Mouse (Mus musculus) c-Kit-positive CD71-positive TER-119-negative erythroid progenitor cells, embryonic 14.5 days (primary cell): ENCODE results near the gene Rab11fip4.

ENCODE experiments used
- DNase-seq: peaks from one replicate; pipeline ENCODE4 v3.0.0-alpha.2; 2013; ENCODE audit warnings: low read depth

The Rab11fip4 gene

DNA sequence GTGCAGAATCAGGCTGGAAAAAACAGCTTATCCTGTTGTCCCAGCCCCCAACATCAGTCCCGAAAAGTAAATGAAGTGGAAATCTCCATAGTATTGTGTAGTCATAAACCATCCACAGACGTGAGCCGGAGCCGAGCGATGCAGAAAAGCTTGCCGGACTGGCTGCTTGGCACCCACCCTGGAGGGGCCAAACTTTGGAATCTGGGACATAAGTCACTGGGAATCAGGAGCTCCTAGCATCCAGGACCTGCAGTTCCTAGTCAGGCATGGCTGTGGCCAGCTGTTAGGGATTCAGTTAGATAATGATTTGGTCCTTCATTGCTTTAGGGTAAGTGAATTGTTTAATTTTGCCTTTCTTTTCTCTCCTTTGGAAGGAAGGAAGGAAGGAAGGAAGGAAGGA, 122.2 kb downstream of the Rab11fip4 start:
- DNase-seq, result no peak

- no peak for DNase-seq
These were observed 122.7 kb downstream of the Rab11fip4 start for GRCm38 (mm10) chr11:79713678-79714077.

GRCm38 (mm10) chr11:79714082-79714742, 123.2 kb downstream of the Rab11fip4 start:
- no peak for DNase-seq

GRCm38 (mm10) chr11:79714743-79715110, 123.7 kb downstream of the Rab11fip4 start:
- no peak for DNase-seq

- no peak for DNase-seq
These were observed 124.3 kb downstream of the Rab11fip4 start for GRCm38 (mm10) chr11:79715316-79715715.

DNA sequence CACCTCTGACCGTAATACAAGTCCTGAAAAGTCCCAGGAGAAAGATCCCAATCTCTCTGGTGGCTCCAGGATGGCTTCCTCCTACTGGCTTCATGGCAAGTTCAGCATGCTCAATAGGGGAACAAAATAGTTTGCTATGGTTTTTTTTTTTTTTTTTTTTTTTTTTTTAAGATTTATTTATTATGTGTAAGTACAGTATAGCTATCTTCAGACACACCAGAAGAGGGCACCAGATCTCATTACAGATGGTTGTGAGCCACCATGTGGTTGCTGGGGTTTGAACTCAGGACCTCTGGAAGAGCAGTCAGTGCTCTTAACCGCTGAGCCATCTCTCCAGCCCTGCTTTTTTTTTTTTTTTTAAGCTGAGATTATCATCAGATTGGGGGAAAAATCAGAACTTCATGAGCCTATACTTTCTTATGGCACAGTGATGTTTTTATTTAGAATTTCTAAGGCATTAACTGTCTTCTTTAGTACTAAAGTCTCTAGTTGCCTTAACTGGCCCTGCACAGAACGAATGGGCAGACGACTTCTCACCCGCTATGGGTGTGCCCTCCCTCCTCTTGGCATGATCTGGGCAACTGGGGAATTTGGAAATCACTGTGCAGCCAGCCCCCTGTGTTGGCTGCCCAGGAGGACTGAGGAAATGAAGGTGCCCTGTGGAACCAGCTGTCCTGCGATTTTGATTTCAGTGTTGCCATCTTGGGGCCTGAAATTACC, 124.9 kb downstream of the Rab11fip4 start:
- DNase-seq, result no peak

GRCm38 (mm10) chr11:79716453-79716749, 125.4 kb downstream of the Rab11fip4 start:
- no peak for DNase-seq

DNA sequence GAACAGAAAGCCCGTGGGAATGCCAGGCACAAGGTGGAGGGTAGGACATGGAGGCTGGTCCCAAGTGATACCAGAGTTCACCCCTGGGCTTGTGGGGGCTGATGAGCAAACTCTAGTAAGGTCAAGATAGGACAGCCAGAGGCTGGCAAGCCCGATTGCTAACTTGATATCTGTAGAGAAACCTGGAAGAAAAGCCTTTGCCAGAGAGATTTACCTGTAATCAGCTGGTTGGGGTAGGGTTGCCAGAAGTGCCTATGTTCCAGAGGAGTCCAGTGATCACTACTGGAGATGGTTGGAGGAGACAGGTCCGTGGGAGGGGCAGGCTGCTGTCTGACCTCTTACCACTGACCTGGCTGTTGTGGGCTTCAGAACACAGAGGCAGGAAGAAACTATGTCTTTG, 126.3 kb downstream of the Rab11fip4 start:
- DNase-seq, result no peak

GRCm38 (mm10) chr11:79717801-79718200, 126.8 kb downstream of the Rab11fip4 start:
- no peak for DNase-seq

GRCm38 (mm10) chr11:79718202-79718601, 127.2 kb downstream of the Rab11fip4 start:
- DNase-seq, result no peak

DNA sequence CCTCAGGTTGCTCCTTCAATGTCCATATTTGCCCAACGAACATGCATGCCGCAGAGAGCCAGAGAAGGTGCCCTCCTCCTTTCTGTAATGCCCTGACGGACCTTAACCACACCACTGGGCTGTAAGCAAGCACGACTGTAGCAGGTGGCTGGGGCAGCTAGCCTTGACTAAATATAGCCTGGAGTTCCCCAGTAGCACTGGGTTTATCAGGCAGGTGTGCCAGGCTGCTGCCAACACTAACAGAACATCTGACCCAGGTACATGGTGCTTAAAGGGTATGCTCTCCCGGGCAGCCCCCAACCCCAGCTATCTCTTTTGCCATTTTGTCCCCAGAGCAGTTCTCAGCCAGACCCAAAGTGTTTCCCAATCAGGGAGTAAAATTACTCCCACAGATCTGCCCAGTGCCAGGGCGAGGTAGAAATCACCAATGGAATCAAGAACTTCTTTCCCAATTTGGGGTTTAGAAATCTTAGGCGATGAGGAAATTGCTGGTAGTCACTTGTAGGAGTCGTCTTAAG, 127.9 kb downstream of the Rab11fip4 start:
- DNase-seq, result no peak

DNA sequence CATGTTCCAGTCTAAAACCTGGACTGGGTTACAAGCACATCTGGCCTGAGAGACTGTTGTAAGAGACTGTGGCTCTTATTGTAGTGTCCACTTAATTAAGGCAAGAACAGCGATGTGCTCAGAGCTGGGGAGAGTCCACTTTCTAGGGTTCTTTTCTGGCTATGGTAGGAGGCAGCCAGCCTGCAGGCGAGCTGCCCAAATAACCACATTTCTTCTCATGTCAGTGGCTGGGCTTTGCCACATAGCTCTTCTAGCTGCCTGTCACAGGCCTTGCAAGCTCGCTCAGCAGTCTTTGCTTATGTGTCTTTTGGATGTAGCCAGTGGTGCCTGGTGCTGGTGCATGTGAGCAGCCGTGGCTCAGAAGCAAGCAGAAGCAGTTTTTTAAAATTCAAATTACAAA, 129.7 kb downstream of the Rab11fip4 start:
- DNase-seq, result no peak

DNA sequence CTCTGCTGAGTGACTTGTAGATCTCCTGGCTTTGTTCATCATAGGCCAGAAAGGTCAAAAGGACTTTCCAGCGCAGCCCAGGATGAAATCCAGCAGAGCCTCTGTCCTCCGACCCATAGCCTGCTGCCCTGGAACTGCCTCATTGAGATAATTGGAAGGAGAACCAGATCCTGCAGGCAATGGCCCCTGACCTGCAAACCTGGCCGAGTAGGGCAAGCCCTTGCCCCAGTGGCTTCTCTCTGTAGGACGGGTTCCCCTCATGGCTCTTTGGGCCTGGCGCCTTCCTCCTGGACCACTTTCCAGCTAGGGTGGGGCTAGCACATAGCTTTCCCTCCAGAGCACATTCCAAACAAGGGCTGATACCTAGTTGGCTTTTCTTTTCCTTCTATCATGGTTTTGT, 131.8 kb downstream of the Rab11fip4 start:
- no peak for DNase-seq

DNA sequence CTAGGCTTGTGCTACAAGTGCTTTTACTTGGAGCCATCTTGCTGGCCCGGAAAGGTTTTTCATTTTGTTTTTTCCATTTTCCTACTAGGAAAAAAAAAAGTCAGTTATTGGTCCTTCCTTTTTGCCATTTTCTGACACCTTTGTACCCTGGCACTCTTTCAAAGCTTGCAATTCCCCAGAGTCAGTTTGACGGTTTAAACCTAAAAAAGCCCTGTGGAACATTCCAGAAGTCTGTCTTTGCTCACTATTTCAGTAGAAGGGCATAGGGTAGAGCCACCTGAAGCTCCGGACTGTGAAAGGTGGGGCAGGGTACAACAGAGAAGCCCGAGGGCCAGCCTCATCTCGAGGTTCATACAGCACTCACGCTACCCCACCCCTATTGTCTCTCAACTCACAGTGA, 134.0 kb downstream of the Rab11fip4 start:
- no peak for DNase-seq

DNA sequence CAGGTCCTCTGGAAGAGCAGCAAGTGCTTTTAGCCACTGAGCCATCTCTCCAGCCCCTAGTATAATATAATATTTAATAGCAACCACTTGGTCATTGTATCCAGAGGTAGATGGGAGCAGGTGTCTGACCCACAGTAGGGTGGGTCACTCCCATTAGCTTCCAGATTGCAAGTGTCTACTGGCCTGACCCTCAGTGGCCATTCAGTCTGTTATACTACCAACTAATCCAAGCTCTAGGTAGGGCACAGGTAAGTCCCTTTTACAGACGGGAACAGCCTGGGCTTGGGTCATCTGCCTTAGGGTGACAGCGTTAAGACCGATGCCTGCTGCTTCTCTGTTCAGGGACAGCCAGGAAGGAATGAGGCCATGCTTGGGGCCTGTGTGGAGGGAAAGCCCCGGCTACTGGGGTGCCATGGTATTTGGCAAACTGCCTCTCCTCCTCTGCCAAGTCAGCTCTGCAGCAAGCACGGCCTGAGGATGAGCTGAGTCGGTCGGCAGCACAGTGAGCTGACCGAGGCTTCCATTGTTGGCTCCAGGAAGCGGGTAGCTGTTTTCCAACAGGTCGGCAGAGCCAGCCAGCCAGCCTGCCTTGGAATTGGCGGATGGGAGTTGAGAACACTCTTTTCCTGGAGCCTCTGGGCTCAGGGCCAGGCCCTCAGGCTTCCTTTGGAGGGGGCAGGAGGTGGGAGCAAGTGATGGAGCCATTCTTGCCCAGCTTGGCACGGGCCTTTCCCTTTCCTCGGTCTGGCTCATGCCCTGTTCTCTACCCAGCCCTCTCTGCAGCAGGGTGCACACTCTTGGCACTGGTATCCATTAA, 138.4 kb downstream of the Rab11fip4 start:
- no peak for DNase-seq

GRCm38 (mm10) chr11:79730462-79730861, 139.4 kb downstream of the Rab11fip4 start:
- no peak for DNase-seq

GRCm38 (mm10) chr11:79731476-79731875, 140.5 kb downstream of the Rab11fip4 start:
- no peak for DNase-seq

DNA sequence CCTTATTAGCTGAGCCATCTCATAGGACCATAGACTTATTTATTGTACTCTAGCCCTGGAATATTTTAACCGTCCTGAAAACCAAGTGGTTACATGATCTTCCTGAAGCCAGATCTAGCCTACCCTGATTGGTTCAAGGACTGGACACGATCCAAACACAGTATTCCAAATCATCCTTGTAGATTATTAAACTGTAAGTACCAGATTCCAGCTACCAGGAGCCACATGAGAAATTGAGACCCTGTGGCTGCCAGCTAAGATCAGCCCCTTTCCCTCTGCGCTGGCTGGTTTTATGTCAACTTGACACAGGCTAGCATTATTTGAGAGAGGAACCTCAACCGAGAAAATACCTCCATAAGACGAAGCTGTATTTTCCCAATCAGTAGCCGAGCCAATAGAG, 142.0 kb downstream of the Rab11fip4 start:
- DNase-seq, result no peak

GRCm38 (mm10) chr11:79736232-79737006, 145.4 kb downstream of the Rab11fip4 start:
- peak; percentile 47 for DNase-seq

- DNase-seq, result no peak
These were observed 146.2 kb downstream of the Rab11fip4 start for GRCm38 (mm10) chr11:79737126-79737697.

DNA sequence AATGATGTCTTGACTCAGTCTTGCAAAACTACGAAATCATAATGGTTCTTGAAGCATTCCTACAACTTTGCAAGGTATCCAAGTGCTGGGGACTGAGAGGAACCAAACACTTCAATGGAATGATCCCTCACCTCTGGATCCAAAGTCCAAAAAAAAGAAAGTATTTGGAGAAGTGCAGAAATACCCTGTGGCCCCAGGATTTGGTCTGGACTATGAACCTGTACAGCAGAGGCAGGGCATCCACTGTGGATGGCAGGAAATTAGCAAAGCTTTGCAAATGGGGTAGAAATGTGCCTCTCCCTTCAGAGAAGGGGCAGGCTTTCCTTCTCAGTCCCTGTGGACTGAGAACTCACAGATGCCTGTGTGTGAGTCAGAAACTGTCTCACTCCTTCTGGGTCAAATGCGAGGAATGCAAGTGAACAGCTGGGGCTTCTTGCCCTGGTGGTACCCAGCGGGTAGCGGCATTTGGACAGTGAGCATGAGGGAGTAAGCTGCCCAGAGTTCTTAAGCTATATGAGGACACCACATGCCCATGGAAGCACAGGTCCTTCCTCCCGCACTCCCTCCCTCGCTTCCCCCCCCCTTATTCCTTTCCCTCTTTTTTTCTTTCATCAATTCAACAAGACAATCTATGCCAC, 147.0 kb downstream of the Rab11fip4 start:
- no peak for DNase-seq
